Mouse (Mus musculus): ENCODE data around the gene Olfr1489.
"Not testable (repeated sequence)": the region's sequence is repeated elsewhere in the genome, so short reads cannot be mapped to it uniquely, and the experiment has no call there.

Gene Olfr1489

GRCm38 (mm10) chr19:13631321-13631720, at the start of gene Olfr1489:
Olfr1489 (plus strand) TSS chr19:13631621.
- DNase-seq (ENCODE audit: low read depth in 1 of 2, low spot score in 2 of 2), result no peak

DNA sequence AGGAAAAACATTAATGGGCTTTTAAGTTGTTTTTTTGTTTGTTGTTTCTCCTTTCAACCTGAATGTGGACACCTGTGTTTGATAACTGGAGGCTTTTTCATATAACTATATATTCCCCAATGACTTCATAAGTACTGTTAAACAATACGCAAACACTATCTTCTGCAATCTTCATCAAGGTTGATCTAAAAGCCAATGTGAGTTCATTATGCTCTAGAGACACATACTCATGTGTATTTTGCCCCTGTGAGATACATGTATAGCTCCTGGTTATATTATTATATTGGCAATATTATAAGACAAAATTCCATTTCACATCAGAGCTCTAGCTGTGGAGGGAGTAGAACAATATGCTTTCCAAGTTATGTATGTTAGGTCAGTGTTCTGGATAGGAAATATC, 48.2 kb upstream of the Olfr1489 start, which contains the start of gene Olfr1484:
TSS of gene Olfr1484 (plus strand) at position 301 of the 400 bp plus-strand sequence.
- no peak for DNase-seq (ENCODE audit: low read depth in 1 of 2, low spot score in 2 of 2)

DNA sequence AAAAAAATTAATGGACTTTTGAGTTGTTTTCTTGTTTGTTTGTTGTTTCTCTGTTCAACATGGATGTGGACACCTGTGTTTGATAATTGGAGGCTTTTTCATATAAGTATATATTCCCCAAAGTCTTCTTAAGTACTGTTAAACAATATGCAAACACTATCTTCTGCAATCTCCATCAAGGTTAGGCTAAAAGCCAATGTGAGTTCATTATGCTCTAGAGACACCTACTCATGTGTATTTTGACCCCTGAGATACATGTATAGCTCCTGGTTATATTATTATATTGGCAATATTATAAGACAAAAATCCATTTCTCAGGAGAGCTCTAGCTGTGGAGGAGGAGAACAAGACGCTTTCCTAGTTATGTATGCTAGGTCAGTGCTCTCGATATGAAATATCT, 14.3 kb upstream of the Olfr1489 start, which contains the start of gene Olfr1487:
TSS of gene Olfr1487 (plus strand) at position 301 of the 400 bp plus-strand sequence.
- DNase-seq (ENCODE audit: low read depth in 1 of 2, low spot score in 2 of 2), result not testable (repeated sequence)

DNA sequence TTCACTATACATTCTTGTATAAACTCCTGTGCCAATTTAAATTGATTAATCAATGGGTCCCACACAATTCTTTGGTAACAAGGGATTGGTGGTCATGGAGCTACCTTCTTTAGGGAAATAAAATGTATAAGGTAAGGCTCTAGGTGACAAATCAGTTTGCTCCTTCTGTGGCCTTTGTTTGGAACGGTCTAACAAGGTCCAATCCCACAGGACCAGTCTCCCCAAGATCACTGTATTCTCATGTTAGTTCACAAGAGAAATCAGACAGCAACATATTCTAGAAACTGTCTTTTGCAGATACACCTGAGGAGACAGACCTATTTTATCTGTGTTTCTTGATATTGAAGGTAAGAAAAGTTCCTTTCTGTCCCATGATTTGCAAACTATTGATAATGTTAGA, 19.4 kb downstream of the Olfr1489 start, which contains the start of gene Olfr1490:
TSS of gene Olfr1490 (plus strand) at position 301 of the 400 bp plus-strand sequence.
- no peak for DNase-seq (ENCODE audit: low read depth in 1 of 2, low spot score in 2 of 2)

All from monocyte, adult 2 months (primary cell).